Mouse (Mus musculus): Measurements from ENCODE around the gene Gfod2. TPM values are rescaled to one million over a fixed set of nuclear protein-coding genes. Genes with fewer than 3 reads are reported as not detected.
A peak's percentile ranks its signal among the peaks of the same experiment; 100 is the strongest.

The Gfod2 gene
- polyA plus RNA-seq, 1 experiment from 2014 or later, result 23.1 TPM

DNA sequence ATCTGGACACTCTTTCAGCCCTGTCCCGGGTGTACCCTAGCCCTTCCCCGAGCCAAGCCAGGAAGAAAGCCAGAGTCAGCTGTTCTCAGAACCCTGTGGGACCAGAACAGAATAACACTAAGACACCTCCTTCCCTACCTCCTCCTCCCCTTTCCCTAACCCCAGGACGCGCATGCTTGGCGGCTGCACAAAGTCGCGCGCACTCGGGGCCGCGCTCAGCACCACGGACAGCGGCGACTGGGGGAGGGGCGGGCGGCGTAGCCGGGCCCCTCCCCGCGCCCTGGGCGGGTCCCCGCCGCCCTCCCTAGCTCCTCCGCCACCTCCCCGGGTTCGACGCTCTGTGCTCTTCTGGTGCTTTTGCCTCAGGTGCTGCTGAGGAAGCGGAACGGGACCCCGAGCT is 64.8 kb downstream of the Gfod2 start:
- WGBS, result 5% methylated on average over 19 of the region's 30 CpGs
- ATAC-seq (ENCODE audit: insufficient number of reproducible peaks, low FRiP score, low TSS enrichment, low read depth), result peak; percentile 31; the same call in 1 of the 2 replicates

DNA sequence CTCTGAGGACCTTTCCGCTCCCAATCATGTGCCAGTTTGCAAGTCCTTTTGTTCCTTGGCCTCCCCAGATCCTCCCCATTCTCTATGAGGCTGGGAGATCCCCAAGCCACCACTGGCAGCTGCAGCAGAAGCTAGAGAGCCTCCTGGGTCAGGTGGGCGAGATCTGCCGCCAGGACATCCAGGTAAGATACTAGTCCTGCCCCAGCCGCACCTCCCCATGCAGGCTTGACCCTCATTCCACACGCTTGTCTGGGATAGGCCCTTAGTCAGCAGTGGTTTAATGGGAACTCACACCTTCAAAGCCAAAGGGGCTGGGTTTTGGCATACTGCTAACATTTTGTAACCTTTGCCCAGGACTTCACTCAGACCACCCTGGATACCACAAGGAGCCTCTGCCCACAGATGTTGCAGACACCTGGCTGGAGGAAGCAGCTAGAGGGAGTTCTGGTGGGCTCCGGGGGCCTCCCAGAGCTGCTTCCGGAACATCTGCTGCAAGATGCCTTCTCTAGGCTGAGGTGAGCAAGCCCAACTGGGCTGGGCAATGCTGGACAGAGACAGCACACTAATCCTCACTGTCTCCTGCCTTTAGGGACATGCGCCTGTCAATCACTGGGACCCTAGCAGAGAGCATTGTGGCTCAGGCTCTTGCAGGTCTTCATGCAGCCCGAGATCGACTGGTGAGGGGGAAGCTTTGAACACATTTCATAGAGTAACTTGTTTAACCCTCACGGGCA is 65.8 kb downstream of the Gfod2 start:
- peaks cover 7% of the 10 kb centered on the region for H3K36me3 ChIP-seq
- H3K27ac ChIP-seq (replicated peaks), result no peak overlapping the region
- 0 out of 2 replicates have a peak, but pooled peaks cover 4% of the 10 kb centered on the region for H3K27me3 ChIP-seq
- no peak overlapping the region for H3K9ac ChIP-seq
- H3K4me3 ChIP-seq (replicated peaks), result no peak overlapping the region
- no peaks in the 10 kb centered on the region for H3K9me3 ChIP-seq (replicated peaks)
- ATAC-seq (ENCODE audit: insufficient number of reproducible peaks, low FRiP score, low TSS enrichment, low read depth), result no peak
- H3K4me1 ChIP-seq, result peaks cover 11% of the 10 kb centered on the region
- H3K4me2 ChIP-seq (replicated peaks), result no peak overlapping the region
- WGBS, result 91% methylated on average over 11 of the region's 11 CpGs

More for the DNA sequence above, 64.8 kb downstream of the Gfod2 start:
- Histone ChIP-seq H3K27me3 (0 out of 2 replicates have a peak, but pooled peaks cover 4% of the 10 kb centered on the region), H3K27ac (replicated peaks) (no peak overlapping the region), H3K4me1 (peaks cover 11% of the 10 kb centered on the region), H3K9me3 (replicated peaks) (no peaks in the 10 kb centered on the region), H3K4me2 (replicated peaks) (peak overlapping the region; percentile 97), H3K9ac (no peak overlapping the region; the same call in 1 of the 2 replicates), H3K36me3 (peaks cover 18% of the 10 kb centered on the region), H3K4me3 (replicated peaks) (peak overlapping the region; percentile 49)

DNA sequence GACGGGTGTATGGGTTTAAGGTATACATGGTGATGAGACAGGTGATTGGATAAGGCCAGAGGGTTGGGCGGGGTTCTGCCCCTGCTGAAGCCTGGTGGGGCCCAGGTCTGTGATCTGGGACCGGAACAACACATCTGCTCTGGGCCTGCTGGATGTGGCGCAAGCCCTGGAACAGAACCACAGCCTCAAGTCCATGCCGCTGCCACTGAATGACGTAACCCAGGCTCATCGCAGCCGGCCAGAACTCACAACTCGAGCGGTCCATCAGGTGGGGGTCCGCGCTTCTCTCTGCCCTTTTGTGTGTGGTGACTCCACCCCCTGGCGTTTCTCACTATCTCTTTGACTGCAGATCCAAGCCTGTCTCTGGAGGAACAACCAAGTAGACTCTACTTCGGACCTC is 67.5 kb downstream of the Gfod2 start:
- no peaks in the 10 kb centered on the region for H3K9me3 ChIP-seq (replicated peaks)
- H3K4me1 ChIP-seq, result peaks cover 15% of the 10 kb centered on the region
- no peak overlapping the region for H3K27ac ChIP-seq (replicated peaks)
- H3K36me3 ChIP-seq, result no peaks in the 10 kb centered on the region
- H3K4me3 ChIP-seq (replicated peaks), result no peak overlapping the region
- 0 out of 2 replicates have a peak, but pooled peaks cover 4% of the 10 kb centered on the region for H3K27me3 ChIP-seq
- ATAC-seq (ENCODE audit: insufficient number of reproducible peaks, low FRiP score, low TSS enrichment, low read depth), result no peak
- H3K4me2 ChIP-seq (replicated peaks), result no peak overlapping the region
- 77% methylated on average over 14 of the region's 14 CpGs for WGBS
- H3K9ac ChIP-seq, result no peak overlapping the region

DNA sequence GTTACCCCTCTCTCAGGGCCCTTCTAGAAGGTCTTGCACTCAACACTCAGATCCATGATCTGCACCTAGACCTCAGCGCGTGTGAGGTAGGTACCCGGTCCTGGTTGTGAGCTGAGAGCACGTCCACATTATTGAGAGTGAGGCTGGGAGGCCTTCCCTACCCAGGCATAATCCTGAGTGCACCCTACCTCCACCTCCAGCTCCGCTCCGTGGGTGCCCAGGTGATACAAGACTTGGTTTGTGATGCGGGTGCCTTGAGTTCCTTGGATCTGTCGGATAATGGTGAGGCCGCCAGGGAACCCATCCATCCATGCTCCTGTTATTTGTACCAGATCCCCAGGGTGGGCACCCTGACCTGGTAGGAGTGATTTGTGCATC is 68.5 kb downstream of the Gfod2 start:
- Histone ChIP-seq H3K27ac (replicated peaks) (no peak overlapping the region), H3K9ac (no peak overlapping the region), H3K27me3 (0 out of 2 replicates have a peak, but pooled peaks cover 4% of the 10 kb centered on the region), H3K4me2 (replicated peaks) (no peak overlapping the region), H3K9me3 (replicated peaks) (no peaks in the 10 kb centered on the region), H3K4me3 (replicated peaks) (no peak overlapping the region), H3K4me1 (peaks cover 19% of the 10 kb centered on the region), H3K36me3 (no peaks in the 10 kb centered on the region)
- no peak for ATAC-seq (ENCODE audit: insufficient number of reproducible peaks, low FRiP score, low TSS enrichment, low read depth)
- 86% methylated on average over 9 of the region's 9 CpGs for WGBS

DNA sequence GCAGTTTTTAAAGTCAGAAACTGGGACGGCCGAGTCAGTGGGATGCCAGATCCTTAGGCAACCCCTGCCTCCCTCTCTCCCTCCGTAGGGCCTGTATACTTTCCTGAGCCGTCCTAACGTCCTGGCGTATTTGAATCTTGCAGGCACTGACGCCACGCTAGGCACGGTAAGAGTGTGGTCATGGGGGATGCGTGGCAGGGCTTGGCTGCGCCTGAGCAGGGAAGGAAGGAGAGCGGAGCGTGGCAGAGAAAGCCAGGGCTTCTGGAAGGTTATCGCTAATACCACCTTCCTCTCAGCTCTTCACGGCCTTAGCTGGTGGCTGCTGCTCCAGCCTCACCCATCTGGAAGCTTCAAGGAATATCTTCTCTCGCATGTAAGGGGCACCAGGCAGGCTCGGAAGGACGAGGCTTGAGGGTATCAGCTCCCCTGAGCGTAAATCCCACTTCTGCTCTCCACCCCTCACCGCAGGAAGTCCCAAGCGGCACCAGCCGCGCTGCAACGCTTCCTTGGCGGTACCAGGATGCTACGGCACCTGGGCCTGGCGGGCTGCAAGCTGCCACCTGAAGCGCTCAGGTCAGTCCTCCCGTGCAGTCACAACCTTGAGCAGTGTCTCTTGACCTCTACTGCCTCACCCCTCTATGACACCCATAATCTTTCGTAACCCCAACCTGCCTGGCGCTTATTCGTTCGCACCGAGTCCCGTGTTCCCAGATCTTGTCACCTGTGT is 69.0 kb downstream of the Gfod2 start:
- no peak overlapping the region for H3K27ac ChIP-seq (replicated peaks)
- no peak overlapping the region for H3K9ac ChIP-seq
- no peak for ATAC-seq (ENCODE audit: insufficient number of reproducible peaks, low FRiP score, low TSS enrichment, low read depth)
- H3K27me3 ChIP-seq, result 0 out of 2 replicates have a peak, but pooled peaks cover 4% of the 10 kb centered on the region
- no peak overlapping the region for H3K4me2 ChIP-seq (replicated peaks)
- H3K36me3 ChIP-seq, result 0 out of 2 replicates have a peak, but pooled peaks cover 4% of the 10 kb centered on the region
- WGBS, result 59% methylated on average over 35 of the region's 35 CpGs
- H3K4me3 ChIP-seq (replicated peaks), result no peak overlapping the region
- peaks cover 18% of the 10 kb centered on the region for H3K4me1 ChIP-seq
- no peaks in the 10 kb centered on the region for H3K9me3 ChIP-seq (replicated peaks)

DNA sequence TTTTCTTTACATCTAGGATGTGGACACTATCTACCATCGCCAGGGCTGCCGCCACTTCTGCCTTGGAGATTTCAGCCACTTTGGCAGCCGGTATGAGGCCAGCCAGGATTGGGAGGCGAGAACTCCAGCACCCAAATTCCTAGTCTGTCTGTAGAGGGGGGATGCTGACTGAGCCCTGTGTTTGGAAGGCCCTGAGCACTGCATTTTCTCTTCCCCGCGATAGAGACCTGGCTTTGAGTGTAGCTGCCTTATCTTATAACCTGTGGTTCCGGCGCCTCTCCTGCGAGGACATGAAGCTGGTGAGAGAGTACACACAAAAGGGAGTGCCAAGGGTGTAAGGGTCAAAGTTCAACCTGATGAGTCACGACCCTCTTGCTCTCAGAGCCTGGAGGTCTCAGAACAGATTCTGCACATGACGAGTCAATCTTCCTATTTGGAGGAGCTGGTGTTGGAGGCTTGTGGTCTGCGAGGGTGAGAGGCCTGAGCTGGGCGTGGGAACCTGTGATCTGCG is 70.2 kb downstream of the Gfod2 start:
- Histone ChIP-seq H3K27ac (replicated peaks) (no peak overlapping the region), H3K4me3 (replicated peaks) (no peak overlapping the region), H3K9me3 (replicated peaks) (no peaks in the 10 kb centered on the region), H3K27me3 (no peaks in the 10 kb centered on the region), H3K36me3 (peaks cover 15% of the 10 kb centered on the region), H3K9ac (no peak overlapping the region), H3K4me2 (replicated peaks) (no peak overlapping the region), H3K4me1 (peaks cover 8% of the 10 kb centered on the region; the same call in 1 of the 2 replicates)
- ATAC-seq (ENCODE audit: insufficient number of reproducible peaks, low FRiP score, low TSS enrichment, low read depth), result no peak
- WGBS, result 64% methylated on average over 14 of the region's 14 CpGs

DNA sequence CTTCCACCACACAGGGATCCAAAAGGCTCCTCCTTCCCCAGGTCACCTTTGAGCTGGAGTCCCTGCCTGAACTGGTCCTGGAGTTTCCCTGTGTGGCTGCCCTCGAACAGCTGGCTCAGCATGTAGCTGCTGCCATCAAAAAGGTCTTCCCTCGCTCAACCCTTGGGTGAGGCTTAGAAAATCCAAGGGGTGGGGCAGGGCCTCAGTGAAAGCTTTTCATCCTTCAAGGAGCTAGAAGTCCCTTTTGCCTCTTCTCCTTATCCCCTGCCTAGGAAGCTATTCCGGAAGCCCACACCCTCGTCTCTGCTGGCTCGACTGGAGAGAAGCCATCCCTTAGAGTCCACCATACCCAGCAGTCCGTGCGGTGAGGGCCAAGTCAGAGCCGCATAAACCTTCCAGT is 71.0 kb downstream of the Gfod2 start:
- Histone ChIP-seq H3K9me3 (replicated peaks) (no peaks in the 10 kb centered on the region), H3K4me1 (peaks cover 8% of the 10 kb centered on the region; the same call in 1 of the 2 replicates), H3K27me3 (no peaks in the 10 kb centered on the region), H3K27ac (replicated peaks) (no peak overlapping the region), H3K9ac (no peak overlapping the region), H3K4me3 (replicated peaks) (no peak overlapping the region), H3K4me2 (replicated peaks) (no peak overlapping the region), H3K36me3 (peaks cover 23% of the 10 kb centered on the region)
- no peak for ATAC-seq (ENCODE audit: insufficient number of reproducible peaks, low FRiP score, low TSS enrichment, low read depth)
- WGBS, result 59% methylated on average over 8 of the region's 8 CpGs

DNA sequence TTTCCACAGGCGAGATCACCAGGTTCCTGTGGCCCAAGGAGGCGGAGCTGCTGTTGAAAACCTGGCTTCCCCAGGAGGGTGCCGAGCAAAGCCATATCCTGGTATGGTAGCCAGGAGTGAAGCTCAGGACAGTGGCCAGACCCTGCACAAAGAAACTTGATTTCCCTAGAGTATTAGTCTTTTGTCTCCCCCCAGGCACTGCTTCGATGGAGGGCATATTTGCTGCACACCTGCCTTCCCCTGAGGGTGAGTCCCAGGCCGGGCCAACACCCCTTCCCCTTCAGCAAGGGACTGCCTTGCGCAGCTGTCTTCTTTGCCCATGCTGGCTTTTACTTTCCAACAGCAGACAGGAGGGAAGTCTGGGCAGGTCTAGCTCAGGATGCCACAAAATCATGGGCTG is 71.9 kb downstream of the Gfod2 start:
- no peak overlapping the region for H3K27ac ChIP-seq (replicated peaks)
- H3K4me2 ChIP-seq (replicated peaks), result no peak overlapping the region
- ATAC-seq (ENCODE audit: insufficient number of reproducible peaks, low FRiP score, low TSS enrichment, low read depth), result no peak

DNA sequence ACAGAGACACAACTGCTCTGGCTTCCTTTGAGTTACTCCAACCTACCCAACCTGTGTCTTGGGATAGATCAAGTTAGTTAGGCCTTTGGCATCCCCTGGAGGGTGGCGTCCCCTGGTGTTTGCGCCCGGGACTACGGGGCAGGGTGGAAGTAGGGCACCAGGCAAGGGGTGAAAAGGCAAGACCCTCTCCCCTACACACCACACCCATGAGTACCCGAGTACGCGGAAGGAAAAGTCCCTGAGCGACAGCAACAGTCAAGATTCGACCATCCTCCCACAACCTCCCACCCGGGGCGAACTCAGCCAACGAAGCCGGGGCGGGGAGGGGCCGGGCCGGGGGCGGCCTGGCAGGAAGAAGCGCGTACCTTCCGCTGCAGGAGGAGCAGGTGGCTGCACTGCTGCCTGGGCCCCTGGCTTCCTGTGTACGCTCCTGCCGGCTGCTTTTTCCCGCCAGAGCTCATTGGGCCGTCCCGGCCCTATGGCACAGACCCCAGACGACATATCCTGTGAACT is 72.6 kb downstream of the Gfod2 start, which contains the start of gene Carmil2:
Gene Carmil2 (plus strand): TSS at position 479 of the 513 bp plus-strand sequence.
- H3K9me3 ChIP-seq (replicated peaks), result no peaks in the 10 kb centered on the region
- H3K4me2 ChIP-seq (replicated peaks), result peak within 1 kb of the TSS; percentile 32; the same call in 1 of the 2 replicates
- H3K4me3 ChIP-seq (replicated peaks), result peak within 1 kb of the TSS; percentile 10; the same call in 1 of the 2 replicates
- no peaks in the 10 kb centered on the region for H3K27me3 ChIP-seq
- no peak within 1 kb of the TSS for H3K9ac ChIP-seq
- H3K4me1 ChIP-seq, result peaks cover 8% of the 10 kb centered on the region; the same call in 1 of the 2 replicates
- H3K36me3 ChIP-seq, result peaks cover 40% of the 10 kb centered on the region
- ATAC-seq (ENCODE audit: insufficient number of reproducible peaks, low FRiP score, low TSS enrichment, low read depth), result 0 out of 2 replicates have a peak, but pooled peaks have one; percentile 12
- WGBS, result 7% methylated on average over 26 of the region's 26 CpGs
- no peak within 1 kb of the TSS for H3K27ac ChIP-seq (replicated peaks)

More for the DNA sequence above, 71.9 kb downstream of the Gfod2 start:
- H3K27me3 ChIP-seq, result no peaks in the 10 kb centered on the region
- WGBS, result 55% methylated on average over 6 of the region's 6 CpGs
- peaks cover 33% of the 10 kb centered on the region for H3K36me3 ChIP-seq
- no peak overlapping the region for H3K9ac ChIP-seq
- peaks cover 8% of the 10 kb centered on the region; the same call in 1 of the 2 replicates for H3K4me1 ChIP-seq
- no peaks in the 10 kb centered on the region for H3K9me3 ChIP-seq (replicated peaks)
- H3K4me3 ChIP-seq (replicated peaks), result no peak overlapping the region

DNA sequence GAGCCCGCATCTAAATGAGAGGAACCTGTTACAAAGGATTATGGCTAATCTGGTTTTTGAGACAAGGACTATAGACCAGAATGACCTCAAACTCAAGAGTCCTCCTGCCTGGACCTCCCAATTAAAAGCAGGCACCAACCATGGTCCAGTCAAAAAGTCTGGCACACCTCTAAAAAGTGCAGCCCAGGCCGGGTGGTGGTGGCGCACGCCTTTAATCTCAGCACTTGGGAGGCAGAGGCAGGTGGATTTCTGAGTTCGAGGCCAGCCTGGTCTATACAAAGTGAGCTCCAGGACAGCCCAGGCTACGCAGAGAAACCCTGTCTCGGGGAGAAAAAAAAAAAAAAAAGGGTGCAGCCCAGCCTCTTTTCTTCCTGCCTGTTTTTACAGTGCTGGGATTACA is 73.1 kb downstream of the Gfod2 start:
- no peaks in the 10 kb centered on the region for H3K9me3 ChIP-seq (replicated peaks)
- peaks cover 8% of the 10 kb centered on the region; the same call in 1 of the 2 replicates for H3K4me1 ChIP-seq
- H3K27ac ChIP-seq (replicated peaks), result no peak overlapping the region
- H3K36me3 ChIP-seq, result peaks cover 44% of the 10 kb centered on the region
- H3K9ac ChIP-seq, result no peak overlapping the region
- H3K27me3 ChIP-seq, result no peaks in the 10 kb centered on the region
- H3K4me2 ChIP-seq (replicated peaks), result no peak overlapping the region
- no peak for ATAC-seq (ENCODE audit: insufficient number of reproducible peaks, low FRiP score, low TSS enrichment, low read depth)
- 71% methylated on average over 7 of the region's 7 CpGs for WGBS
- no peak overlapping the region for H3K4me3 ChIP-seq (replicated peaks)

DNA sequence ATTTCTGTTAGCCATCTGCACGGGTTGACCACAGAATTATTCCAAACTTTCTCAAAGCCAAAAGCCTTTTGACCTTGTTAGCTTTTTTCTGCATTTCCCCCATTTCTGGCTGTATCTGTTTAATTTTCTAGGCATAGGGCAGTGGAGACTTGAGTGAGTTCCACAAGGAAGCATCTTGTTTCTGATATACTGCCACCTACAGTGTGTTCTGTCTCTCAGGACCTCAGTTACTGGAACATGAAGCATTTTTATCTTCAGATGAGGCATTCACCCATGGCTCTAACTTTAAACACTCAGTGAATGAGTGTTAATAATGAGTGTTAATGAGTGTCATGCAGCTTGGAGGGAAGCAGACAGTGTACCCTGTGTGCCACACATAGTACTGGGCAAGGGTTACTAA is 80.6 kb downstream of the Gfod2 start:
- H3K36me3 ChIP-seq, result peaks cover 92% of the 10 kb centered on the region
- H3K4me2 ChIP-seq (replicated peaks), result no peak overlapping the region
- H3K27ac ChIP-seq (replicated peaks), result no peak overlapping the region
- no peak overlapping the region for H3K9ac ChIP-seq
- no peaks in the 10 kb centered on the region for H3K27me3 ChIP-seq
- no peaks in the 10 kb centered on the region for H3K4me1 ChIP-seq
- no peak for ATAC-seq (ENCODE audit: insufficient number of reproducible peaks, low FRiP score, low TSS enrichment, low read depth)
- H3K4me3 ChIP-seq (replicated peaks), result no peak overlapping the region
- WGBS, result 88% methylated on average over 1 of the region's 1 CpGs
- no peaks in the 10 kb centered on the region for H3K9me3 ChIP-seq (replicated peaks)
